Mouse (Mus musculus) kidney, adult 8-10 months (tissue): ENCODE results near the gene Tnfrsf9.
"Not testable (repeated sequence)": the region's sequence is repeated elsewhere in the genome, so short reads cannot be mapped to it uniquely, and the experiment has no call there.

Experiments
- DNase-seq, 2 experiments: peaks; one replicate each; pipeline ENCODE4 v3.0.0; 2022

The Tnfrsf9 gene

DNA sequence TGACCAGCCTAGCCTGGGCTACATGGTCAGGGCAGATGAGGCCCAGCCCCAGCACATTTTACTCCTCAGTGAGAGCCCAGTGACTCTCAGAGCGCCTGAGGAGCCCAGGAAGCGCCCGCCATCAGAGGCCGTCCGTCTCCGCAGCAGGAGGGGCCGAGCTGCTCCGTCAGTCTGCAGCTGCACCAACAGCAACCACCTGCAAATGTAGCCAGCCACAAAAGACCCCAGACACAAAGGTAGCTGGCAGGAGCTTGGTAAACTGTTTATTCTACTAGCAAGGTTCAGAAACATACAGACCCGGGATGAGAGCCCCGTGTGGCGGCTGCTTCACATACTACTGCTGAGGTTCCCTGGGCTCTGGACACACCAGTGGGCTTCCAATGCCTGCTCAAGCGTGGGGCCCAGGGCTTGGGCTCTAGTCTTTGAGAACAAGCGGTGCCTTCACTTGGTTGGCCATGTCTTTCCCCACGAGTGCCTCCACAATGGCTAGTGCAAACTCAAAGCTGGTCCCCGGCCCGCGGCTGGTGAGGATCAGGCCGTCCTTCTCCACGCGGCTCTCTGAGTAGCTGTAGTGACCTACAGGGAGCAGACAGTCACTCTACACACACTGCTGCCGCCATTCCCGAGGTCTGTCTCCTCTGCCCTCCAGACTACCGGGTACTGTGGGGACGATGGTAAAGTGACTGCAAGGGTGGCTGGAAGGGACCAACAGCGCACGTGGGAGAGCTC lies 17.3 kb upstream of the Tnfrsf9 start:
- no peak for DNase-seq

DNA sequence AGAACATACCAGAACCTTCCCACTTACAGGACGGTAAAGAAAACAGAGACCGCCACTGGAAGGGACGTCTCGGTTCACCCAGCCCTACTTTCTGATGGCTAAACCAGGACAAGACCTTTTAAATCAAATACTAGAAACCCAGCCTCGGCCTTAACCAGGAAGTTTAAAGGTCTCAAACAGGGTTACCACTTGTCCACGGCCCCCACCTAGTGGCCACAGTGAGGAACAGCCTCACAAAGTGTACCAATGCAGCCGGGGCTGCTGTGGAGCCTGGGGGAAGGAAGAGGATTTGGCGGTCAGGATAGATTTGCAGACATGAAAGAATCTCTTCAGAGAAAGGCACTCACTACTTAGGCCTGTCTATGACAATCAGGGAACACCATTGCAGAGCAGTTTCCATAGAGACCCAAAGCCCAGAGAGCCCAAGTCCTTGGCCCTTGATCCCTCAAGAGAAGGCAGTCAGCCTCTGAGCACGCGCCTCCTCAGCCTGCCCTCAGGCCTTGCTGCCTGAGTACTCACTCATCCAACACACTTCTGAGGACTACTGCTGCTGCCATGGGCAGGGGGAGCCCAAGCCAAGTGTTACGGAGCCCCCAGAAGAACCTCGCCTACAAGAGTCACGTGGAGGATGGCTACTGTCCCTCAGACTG lies 15.5 kb upstream of the Tnfrsf9 start:
- peak; percentile 61 to 73 for DNase-seq

DNA sequence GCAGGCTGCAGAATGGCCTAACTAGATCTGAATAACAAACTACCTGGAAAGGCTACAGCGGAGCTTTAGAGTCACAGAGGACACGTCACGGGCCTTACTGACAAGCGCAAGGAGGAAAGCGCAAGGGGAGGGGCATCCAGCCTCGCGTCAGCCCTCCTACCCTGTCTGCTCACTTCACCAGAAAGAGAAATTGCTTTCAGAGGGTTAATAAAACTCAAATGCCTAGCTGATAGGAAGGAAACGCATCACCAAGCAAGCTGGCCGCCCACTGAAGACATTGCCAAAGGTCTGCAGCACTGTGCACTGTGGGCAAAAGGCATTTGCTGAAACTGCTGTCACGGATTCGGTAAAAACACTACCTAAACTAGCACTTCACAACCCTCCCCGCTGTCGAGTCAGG lies 13.9 kb upstream of the Tnfrsf9 start:
- peak; percentile 56 to 61 for DNase-seq

DNA sequence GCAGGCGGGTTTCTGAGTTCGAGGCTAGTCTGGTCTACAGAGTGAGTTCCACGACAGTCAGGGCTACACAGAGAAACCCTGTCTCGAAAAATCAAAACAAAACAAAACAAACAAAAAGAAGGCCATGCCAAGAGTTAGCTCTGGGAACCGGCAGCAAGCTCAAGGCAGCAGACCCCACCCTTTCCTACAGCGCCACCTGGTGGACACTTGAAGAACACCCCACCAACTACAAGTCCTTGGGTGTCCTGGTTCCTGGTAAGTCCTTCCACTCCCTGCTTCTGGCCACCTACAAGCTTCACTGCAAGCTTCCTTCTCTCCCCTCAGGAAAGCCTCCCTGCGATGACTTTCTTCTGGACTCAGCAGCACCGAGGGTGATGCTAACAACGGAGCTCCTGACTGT lies 12.7 kb upstream of the Tnfrsf9 start:
- peak; percentile 78 to 82 for DNase-seq

DNA sequence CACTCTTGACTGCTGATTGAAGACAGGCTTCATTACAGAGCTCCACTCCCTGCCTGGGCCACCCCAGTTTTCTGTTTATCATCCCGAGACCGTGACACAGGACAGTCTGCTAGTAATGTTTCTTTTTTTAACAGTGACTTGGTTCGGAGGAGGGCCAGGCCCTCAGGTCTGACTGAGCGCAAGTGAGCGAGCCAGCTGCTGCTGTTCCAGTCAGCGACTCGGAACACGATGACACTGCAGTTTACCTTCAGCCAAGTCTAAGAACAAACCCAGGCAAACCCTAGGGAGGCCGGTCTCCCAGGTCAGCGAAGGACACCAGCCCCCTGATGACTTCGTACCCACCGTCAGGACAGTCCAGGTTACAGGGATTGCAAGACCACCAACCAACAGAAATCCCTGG lies 12.3 kb upstream of the Tnfrsf9 start:
- peak; percentile 81 to 83 for DNase-seq

DNA sequence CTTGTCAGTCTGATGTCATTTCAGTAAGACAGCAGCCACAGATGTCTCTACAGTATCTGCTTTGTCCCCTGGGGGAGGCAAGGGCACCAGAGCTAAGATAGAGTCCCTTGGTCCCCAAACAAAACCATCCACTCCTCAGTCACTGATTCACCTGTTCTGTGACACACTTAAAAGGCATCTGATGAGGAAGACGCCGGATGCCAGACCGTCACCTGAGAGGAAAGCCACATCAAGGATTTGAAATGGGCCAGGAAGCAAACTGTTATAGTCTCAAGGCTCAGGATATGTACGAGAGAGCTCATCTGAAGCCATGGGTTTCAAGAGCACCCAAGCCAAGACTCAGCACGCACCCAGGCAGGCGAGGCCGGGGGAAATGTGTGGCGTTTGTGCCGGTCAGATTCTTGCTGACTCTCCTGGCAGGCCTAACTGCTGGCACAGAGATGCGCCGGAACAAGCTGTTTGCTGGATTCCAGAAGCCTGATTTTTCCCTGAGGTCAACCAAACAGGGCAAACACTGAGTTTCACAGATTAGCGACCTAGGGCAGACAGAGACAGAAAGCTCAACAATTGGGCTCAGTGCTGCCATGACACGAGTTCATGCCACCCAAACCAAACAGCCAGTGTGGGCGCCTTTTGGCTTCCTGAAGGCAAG lies 11.1 kb upstream of the Tnfrsf9 start:
- DNase-seq, result peak; percentile 85 to 87

DNA sequence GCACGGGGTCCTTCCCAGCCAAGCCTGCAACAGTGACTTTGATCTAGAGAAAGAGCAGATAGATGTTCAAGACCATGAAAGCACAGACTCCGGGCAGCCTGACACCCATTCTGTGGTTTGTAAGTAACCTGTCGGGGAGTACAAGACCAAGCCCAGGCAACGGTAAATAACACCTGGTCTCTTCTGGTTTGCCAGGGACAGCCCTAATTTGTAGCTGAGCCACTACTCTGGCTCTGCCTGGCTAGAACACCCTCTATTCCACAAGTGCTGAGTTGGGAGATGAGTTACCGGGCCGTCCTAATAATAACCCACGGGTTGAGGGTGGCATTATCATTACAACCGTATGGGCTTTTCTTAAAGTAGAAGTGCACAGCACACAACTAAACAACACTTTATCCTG lies 7.3 kb upstream of the Tnfrsf9 start:
- DNase-seq, result no peak

DNA sequence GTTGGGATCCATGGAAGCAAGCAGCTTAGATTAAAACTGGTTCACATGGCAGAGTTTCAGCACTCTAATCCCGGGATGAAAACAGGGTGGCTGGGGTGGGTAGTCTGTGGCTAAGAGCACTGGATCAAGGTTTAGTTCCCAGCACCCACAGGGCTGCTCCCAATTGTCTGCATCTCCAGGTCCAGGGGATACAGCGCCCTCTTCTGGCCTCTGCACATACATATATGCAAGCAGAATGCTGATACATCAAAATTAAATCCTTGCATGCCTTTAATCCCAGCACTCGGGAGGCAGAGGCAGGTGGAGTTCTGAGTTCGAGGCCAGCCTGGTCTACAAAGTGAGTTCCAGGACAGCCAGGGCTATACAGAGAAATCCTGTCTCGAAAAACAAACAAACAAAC lies 5.8 kb upstream of the Tnfrsf9 start:
- not testable (repeated sequence) for DNase-seq

DNA sequence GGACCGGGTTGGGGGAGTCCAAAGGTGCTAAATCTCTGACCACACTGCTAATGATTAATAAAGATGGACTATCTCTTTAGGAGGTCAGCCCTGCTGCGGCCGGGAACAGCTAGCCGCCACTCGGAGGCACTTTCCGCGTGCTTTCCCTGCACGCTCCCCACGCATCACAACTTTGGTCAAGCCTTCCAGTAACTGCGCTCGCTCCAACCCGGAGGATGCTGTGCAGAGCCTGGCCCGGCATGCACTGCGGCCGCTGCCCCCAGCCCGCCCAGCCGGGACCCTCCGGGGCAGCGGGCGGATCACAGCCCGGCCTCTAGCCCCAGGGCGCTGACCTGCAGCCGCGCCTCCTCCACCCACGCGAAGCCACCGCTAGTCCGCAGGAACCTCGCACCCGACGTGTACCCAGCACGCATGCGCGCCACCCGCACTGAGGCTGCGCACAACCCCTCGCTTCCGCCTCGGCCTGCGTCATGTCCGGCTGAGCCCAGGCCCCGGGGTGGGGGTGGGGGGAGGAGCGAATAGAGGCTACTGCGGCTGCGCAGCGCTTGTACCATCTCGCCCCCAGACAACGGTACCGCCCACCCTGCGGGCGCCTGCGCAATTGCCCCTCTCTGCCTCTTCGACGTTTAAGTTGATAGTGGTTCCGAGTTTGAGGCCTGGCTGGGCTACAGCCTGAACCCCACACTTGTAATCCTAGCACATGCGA lies 4.8 kb upstream of the Tnfrsf9 start:
- peak; percentile 96 for DNase-seq

DNA sequence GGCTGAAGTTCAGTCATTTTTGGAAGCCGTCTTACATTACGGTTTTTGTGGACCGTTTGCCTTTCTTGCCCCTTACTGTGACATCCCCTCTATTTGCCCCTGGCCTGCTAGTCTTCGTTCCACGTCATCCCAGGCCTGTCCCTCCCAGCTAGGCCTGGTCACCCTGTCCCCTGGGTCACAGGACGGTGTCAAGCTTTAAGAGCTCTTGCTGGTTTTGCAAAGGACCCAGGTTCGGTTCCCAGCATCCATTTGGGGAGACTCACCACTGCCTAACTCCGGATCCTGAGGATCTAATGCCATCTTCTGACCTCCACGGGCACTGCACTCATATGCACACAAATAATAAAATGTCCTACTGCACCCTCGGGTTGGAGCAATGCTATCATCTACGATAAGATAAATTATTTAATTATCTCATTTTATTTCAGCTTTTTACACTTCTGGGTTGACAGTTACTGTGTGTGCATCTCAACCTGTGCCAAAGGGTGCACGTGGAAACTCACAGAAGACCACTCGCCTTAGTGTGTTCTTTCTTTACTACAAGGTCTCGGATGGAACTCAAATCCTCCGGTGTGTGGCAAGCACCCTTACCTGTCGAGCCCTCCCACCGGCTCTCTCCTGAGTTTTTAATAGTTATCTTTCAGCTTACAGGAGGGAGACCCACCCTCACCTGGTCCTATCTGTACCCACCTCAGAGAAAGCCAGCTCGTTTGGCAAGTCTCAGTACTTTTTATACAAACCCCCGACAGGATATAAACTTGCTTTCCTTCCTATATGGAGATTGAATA lies 4.0 kb upstream of the Tnfrsf9 start:
- no peak for DNase-seq

DNA sequence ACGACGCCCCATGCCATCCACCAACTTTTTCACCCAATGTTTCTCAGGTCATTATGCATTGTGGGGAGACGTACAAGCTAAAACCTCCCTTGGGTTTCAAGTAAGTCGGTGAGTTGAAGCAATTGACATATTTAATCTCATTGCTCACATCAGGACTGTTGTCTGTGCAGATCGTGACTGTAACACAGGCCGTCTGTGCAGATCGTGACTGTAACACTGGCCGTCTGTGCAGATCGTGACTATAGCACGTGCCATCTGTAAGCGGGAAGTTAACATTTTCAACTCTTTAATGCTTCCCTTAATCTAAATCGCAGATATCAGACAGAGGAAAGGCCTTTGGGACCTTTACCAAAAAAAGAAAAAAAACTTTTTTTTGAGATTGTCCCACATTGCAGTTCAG lies 619 bp upstream of the Tnfrsf9 start:
- DNase-seq, result no peak

DNA sequence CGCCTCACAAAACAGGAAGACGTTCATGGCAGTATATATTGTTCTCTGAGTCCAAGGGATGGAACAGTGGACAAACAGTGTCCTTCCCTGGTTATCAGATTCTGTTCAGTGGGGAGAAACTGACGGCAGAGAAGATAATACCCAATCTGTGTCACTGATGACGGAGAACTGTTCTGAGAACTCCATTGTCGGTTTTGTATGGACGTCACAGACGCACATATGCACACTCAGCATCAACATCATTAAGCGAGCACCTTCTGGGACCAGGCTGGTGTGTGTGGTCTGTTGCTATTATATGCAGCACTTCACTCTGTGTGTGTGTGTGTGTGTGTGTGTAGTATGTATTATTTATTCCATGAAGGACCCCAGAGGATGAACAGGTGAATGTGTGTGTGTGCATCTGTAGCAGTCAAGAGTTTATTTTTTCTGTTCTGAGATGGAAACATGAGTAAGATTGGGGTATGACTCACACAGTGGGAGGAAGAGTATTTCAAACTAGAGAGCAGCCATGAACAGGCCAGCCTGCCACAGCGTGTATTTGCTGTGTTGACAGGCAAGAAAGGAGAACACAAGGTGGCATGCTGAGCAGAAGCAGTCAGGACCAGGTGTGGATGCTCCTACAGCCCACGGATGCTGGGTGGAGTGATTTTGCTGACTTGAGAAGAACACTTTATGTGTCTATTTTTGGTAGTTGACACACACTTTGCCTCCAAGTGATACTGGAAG lies 982 bp downstream of the Tnfrsf9 start:
- no peak for DNase-seq

DNA sequence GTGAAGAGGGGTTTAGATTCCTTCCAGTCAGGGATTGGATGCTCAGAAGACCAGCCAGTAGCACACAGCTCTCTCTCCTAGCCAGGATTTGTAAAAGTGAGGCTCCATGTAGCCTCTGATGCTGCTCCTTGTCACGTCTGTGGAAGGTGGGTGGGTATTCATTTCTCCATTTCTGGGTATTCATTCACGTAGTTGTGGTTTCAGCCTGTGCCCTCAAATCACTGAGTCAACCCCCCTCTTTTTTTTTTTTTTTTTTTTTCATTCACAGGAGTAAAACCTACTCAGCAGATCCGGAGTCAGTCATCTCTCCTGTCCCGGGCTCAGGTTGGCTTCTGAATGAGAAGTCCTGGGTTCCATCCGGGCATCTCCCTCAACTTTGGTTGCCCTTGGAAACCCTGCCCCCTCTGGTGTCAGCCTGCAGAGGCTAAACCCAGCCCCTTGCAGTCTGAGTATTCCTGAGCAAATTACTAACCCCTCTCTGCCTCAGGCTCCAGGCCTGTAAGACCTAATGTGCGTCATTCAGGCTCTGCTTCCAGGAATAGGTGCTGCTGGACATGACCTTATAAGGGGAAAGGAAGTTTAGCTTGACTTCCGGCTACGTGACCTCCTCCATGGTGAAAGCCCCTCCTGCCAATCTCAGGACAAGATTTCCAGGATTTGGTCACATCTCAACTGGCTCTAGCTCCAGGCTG lies 3.1 kb downstream of the Tnfrsf9 start:
- no peak for DNase-seq

DNA sequence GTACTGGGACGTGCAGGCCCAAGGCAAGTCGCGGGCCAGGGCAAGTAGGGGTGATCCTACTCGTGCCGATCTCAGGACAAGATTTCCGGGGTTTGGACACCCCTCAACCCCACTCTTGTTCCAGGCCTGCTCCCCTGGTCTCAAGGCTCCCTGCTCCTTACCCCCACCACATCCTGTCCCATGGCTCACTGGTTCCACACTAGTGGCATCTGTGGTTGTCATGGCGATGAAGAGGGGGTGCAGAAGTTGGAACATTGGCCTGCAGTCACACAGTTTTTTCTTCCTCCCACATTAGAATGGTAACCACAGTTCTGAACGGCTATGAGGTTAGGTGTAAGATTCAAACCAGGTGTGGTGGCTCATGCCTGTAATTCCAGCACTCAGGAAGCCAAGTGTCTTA lies 6.8 kb downstream of the Tnfrsf9 start:
- DNase-seq, result no peak

DNA sequence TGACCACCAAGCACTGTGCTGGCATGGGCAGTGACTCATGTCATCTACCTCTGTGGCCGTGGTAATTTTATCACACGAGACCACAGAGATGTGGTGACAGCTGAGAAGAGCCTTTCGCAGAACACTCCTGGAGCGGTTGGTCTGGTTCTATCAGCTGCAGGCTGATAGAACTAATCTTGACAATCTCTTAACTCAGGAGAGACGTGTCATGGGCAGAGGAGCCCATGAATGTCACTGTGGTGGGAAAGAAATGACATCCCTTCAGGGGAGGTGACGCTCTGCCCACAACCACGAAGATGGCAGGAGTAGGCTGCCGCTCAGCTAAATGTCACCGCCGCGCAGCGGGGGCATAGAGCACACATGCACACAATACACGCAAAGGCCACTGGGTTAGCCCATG lies 9.9 kb downstream of the Tnfrsf9 start:
- DNase-seq, result no peak

DNA sequence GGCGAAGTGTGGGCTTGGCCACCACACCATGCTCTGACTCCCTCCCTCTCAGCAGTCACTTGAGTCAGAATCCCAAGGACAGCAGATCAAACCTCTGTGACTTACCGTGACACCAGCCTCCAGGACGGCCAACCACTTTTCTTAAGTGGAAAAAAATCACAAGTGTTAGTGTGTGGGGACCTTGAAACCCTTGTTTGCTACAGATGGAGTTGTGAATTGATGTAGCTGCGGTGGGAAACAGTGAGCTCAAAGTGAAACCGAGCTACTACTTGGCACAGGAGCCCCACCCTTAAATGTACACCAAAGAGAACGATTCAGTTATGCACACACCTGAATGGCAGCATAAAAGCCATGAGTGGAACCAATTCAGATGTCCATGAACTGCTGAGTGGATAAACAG lies 10.6 kb downstream of the Tnfrsf9 start:
- DNase-seq, result no peak

DNA sequence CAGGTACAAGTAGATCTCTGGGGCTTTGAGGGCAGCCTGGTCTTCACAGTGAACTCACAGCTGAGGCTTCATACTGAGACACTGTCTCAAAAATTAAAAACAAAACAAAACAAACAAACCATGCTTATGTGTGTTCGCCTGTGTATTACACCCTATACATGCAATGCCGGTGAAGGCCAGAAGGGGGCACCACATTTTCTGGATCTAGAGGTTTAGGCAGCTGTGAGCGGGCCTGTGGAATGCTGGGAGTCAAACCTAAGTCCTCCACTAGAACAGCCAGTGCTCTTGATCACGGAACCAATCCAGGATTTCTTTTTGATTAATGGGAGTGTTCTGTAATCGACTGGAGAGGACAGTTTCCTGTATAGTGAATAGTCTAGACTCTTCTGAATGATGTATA lies 11.6 kb downstream of the Tnfrsf9 start:
- DNase-seq, result peak in 1 of 2 experiments; percentile 9

DNA sequence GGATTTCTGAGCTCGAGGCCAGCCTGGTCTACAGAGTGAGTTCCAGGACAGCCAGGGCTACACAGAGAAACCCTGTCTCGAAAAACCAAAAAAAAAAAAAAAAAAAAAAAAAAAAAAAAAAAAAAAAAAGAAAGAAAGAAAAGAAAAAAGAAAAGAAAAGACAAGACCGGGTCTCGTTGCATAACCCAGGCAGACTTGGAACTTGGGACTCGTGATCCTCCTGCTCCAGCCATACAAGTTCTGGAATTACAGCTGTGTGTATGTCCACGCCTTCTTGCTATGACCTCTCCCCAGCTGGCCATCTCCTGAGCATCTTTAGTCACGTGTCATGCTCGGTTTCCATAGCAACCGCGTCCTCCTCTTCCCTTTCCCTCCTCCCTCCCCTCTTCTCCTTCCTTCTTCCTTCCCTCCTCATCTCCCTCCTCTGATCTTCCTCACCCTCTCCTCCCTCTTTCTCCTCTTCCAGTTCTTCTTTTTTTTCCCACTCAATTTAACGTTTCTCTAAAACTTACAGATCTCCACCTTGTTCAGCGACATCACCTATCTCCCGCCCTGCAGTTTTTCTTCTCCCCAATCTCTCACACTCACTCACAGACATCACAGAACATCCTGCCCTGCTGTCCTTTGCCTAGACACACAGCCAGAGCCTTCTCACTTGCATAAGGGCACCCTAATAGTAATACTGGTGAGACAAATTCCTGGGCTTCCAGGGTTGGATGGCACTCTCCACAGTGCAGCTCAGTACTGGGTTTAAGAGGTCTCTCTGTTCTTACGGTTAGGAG lies 12.8 kb downstream of the Tnfrsf9 start:
- DNase-seq, result no peak

DNA sequence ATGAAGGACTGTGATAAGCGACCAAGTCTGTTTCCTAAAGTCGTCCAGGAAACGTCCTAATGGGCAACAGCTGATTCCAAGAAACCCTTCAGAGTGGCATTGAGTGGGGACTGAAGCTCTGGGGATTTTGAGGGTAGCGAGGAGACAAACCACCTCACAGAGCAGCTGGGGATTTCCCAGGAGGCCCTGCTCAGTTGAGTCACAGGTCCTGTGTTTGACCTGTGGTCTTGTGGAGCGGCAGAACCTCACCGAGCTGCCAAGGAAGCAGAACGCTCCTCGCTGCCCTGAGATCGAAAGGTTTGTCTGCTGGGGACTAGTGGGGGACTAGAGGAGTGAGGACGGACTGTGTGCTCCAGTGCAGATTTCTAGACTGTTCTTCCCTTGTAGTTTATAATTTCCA lies 13.4 kb downstream of the Tnfrsf9 start:
- DNase-seq, result no peak

DNA sequence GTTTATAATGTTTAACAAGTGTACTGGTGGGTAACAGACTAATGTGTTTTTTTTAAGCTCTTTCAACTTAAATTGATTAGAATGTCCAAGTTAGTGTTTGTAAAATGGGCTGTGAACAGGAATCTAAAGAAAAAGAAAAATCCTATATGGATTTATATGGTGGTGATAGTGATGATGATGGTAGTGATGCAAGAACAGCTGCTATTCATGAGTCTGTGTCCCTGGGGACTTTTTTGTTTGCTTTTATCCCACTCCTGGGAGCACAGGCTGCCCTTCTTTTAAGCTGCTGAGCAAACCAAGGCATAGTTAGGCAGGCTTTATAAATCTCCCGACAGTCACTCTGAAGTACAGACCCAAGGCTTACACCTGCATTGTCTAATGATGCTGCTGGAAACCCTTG lies 19.1 kb downstream of the Tnfrsf9 start:
- DNase-seq, result no peak
